Mouse (Mus musculus) forebrain, embryonic 10.5 days (tissue): ENCODE measurements at regions not wholly inside any gene's neighbourhood (a gene's known extent, or its start where the extent isn't known, plus 50 kb on each side); places are given as distances from the start of the nearest gene placed in this dataset.
A peak's percentile ranks its signal among the peaks of the same experiment; 100 is the strongest.

Source experiments
- DNase-seq: peaks from one replicate; pipeline ENCODE4 v3.0.0-alpha.2; 2017; ENCODE audit warnings: low spot score; ENCODE audit errors: extremely low spot score
- H3K27ac ChIP-seq: fragments of 300-500 bp; sonication (generic); 2 replicates; pipeline ENCODE4 v1.5.1; 2016; ENCODE audit warnings: mild to moderate bottlenecking
- H3K27me3 ChIP-seq: fragments of 300-500 bp; sonication (generic); 2 replicates; pipeline ENCODE4 v1.6.1; 2016; ENCODE audit warnings: mild to moderate bottlenecking; ENCODE audit not compliant: poor library complexity, severe bottlenecking
- H3K36me3 ChIP-seq: fragments of 300-500 bp; sonication (generic); replicated peaks from 2 replicates; pipeline ENCODE4 v1.6.1; 2016; ENCODE audit warnings: mild to moderate bottlenecking, moderate library complexity
- H3K4me1 ChIP-seq: fragments of 300-500 bp; sonication (generic); 2 replicates; pipeline ENCODE4 v1.6.1; 2016
- H3K4me3 ChIP-seq: fragments of 300-500 bp; sonication (generic); 2 replicates; pipeline ENCODE4 v1.5.1; 2016; ENCODE audit warnings: mild to moderate bottlenecking, moderate library complexity
- H3K9me3 ChIP-seq: fragments of 300-500 bp; sonication (generic); 2 replicates; pipeline ENCODE4 v1.6.1; 2016; ENCODE audit warnings: mild to moderate bottlenecking, moderate library complexity
- WGBS: fragments of 180-500 bp; shearing (Covaris S2); methylation state at CpG from one replicate; pipeline ENCODE4 v1.1.7; 2016; 5-methylcytosine and 5-hydroxymethylcytosine counted together

GRCm38 (mm10) chr1:73748702-73749101 lies 375.5 kb downstream of the Tns1 start:
- H3K36me3 ChIP-seq, result no peaks in the 10 kb centered on the region
- H3K9me3 ChIP-seq, result no peaks in the 10 kb centered on the region
- H3K4me1 ChIP-seq, result peaks cover 17% of the 10 kb centered on the region
- no peak overlapping the region for H3K27ac ChIP-seq
- no peak for DNase-seq
- no peak overlapping the region for H3K4me3 ChIP-seq
- H3K27me3 ChIP-seq, result no peaks in the 10 kb centered on the region

GRCm38 (mm10) chr1:73744555-73745234 lies 379.6 kb downstream of the Tns1 start:
- Histone ChIP-seq H3K4me1 (peaks cover 27% of the 10 kb centered on the region), H3K27ac (peak overlapping the region; percentile 89), H3K36me3 (no peaks in the 10 kb centered on the region), H3K4me3 (no peak overlapping the region), H3K9me3 (no peaks in the 10 kb centered on the region), H3K27me3 (no peaks in the 10 kb centered on the region)
- peak; percentile 39 for DNase-seq
- WGBS, result 28% methylated on average over 4 of the region's 4 CpGs

GRCm38 (mm10) chr1:73743737-73744554 lies 380.3 kb downstream of the Tns1 start:
- Histone ChIP-seq H3K4me3 (peak overlapping the region; percentile 9; the same call in 1 of the 2 replicates), H3K4me1 (peaks cover 27% of the 10 kb centered on the region), H3K36me3 (no peaks in the 10 kb centered on the region), H3K9me3 (no peaks in the 10 kb centered on the region), H3K27ac (peak overlapping the region; percentile 89), H3K27me3 (no peaks in the 10 kb centered on the region)
- peak; percentile 49 for DNase-seq
- WGBS, result 15% methylated on average over 6 of the region's 6 CpGs

GRCm38 (mm10) chr1:73737083-73737482 lies 387.2 kb downstream of the Tns1 start:
- no peak overlapping the region for H3K4me3 ChIP-seq
- no peaks in the 10 kb centered on the region for H3K27me3 ChIP-seq
- no peaks in the 10 kb centered on the region for H3K4me1 ChIP-seq
- no peaks in the 10 kb centered on the region for H3K36me3 ChIP-seq
- no peak for DNase-seq
- peak overlapping the region; percentile 40; the same call in 1 of the 2 replicates for H3K27ac ChIP-seq
- no peaks in the 10 kb centered on the region for H3K9me3 ChIP-seq

GRCm38 (mm10) chr1:73728377-73728776 lies 395.9 kb downstream of the Tns1 start:
- 85% methylated on average over 1 of the region's 1 CpGs for WGBS
- Histone ChIP-seq H3K4me1 (no peaks in the 10 kb centered on the region), H3K4me3 (no peak overlapping the region), H3K36me3 (no peaks in the 10 kb centered on the region), H3K27me3 (no peaks in the 10 kb centered on the region), H3K27ac (no peak overlapping the region), H3K9me3 (no peaks in the 10 kb centered on the region)
- no peak for DNase-seq

GRCm38 (mm10) chr1:73727781-73728180 lies 396.5 kb downstream of the Tns1 start:
- Histone ChIP-seq H3K4me3 (no peak overlapping the region), H3K27ac (no peak overlapping the region), H3K4me1 (no peaks in the 10 kb centered on the region), H3K27me3 (no peaks in the 10 kb centered on the region), H3K36me3 (no peaks in the 10 kb centered on the region), H3K9me3 (no peaks in the 10 kb centered on the region)
- no peak for DNase-seq

- H3K9me3 ChIP-seq, result no peaks in the 10 kb centered on the region
- no peak overlapping the region for H3K4me3 ChIP-seq
- WGBS, result 90% methylated on average over 2 of the region's 2 CpGs
- no peaks in the 10 kb centered on the region for H3K4me1 ChIP-seq
- H3K36me3 ChIP-seq, result no peaks in the 10 kb centered on the region
- DNase-seq, result no peak
- no peaks in the 10 kb centered on the region for H3K27me3 ChIP-seq
- H3K27ac ChIP-seq, result no peak overlapping the region
Observed at GRCm38 (mm10) chr1:73726658-73727057, 397.6 kb downstream of the Tns1 start.

GRCm38 (mm10) chr1:73725486-73725885 lies 398.8 kb downstream of the Tns1 start:
- no peak overlapping the region for H3K27ac ChIP-seq
- H3K9me3 ChIP-seq, result no peaks in the 10 kb centered on the region
- DNase-seq, result no peak
- 93% methylated on average over 1 of the region's 1 CpGs for WGBS
- no peaks in the 10 kb centered on the region for H3K36me3 ChIP-seq
- H3K4me1 ChIP-seq, result no peaks in the 10 kb centered on the region
- no peaks in the 10 kb centered on the region for H3K27me3 ChIP-seq
- H3K4me3 ChIP-seq, result no peak overlapping the region

- H3K27ac ChIP-seq, result no peak overlapping the region
- no peak overlapping the region for H3K4me3 ChIP-seq
- 87% methylated on average over 2 of the region's 2 CpGs for WGBS
- H3K9me3 ChIP-seq, result no peaks in the 10 kb centered on the region
- no peaks in the 10 kb centered on the region for H3K36me3 ChIP-seq
- no peaks in the 10 kb centered on the region for H3K27me3 ChIP-seq
- no peak for DNase-seq
- no peaks in the 10 kb centered on the region for H3K4me1 ChIP-seq
Observed at GRCm38 (mm10) chr1:73724551-73724950, 399.7 kb downstream of the Tns1 start.

- WGBS, result 88% methylated on average over 6 of the region's 6 CpGs
Observed at GRCm38 (mm10) chr1:73721486-73722225, 402.6 kb downstream of the Tns1 start.

GRCm38 (mm10) chr1:73718421-73718820 lies 405.8 kb downstream of the Tns1 start:
- H3K27me3 ChIP-seq, result no peaks in the 10 kb centered on the region
- H3K4me3 ChIP-seq, result no peak overlapping the region
- no peak for DNase-seq
- H3K27ac ChIP-seq, result no peak overlapping the region
- no peaks in the 10 kb centered on the region for H3K36me3 ChIP-seq
- 85% methylated on average over 5 of the region's 5 CpGs for WGBS
- no peaks in the 10 kb centered on the region for H3K9me3 ChIP-seq
- no peaks in the 10 kb centered on the region for H3K4me1 ChIP-seq

More at GRCm38 (mm10) chr1:73721486-73722225, 402.6 kb downstream of the Tns1 start:
- DNase-seq, result no peak
- Histone ChIP-seq H3K4me1 (no peaks in the 10 kb centered on the region), H3K36me3 (no peaks in the 10 kb centered on the region), H3K4me3 (no peak overlapping the region), H3K27ac (no peak overlapping the region), H3K27me3 (no peaks in the 10 kb centered on the region), H3K9me3 (no peaks in the 10 kb centered on the region)

GRCm38 (mm10) chr1:73717401-73717800 lies 406.8 kb downstream of the Tns1 start:
- H3K36me3 ChIP-seq, result no peaks in the 10 kb centered on the region
- H3K9me3 ChIP-seq, result no peaks in the 10 kb centered on the region
- H3K4me1 ChIP-seq, result no peaks in the 10 kb centered on the region
- WGBS, result 84% methylated on average over 7 of the region's 7 CpGs
- H3K27me3 ChIP-seq, result no peaks in the 10 kb centered on the region
- no peak overlapping the region for H3K4me3 ChIP-seq
- no peak for DNase-seq
- H3K27ac ChIP-seq, result no peak overlapping the region

- H3K9me3 ChIP-seq, result no peaks in the 10 kb centered on the region
- H3K4me3 ChIP-seq, result no peak overlapping the region
- H3K27ac ChIP-seq, result no peak overlapping the region
- no peak for DNase-seq
- no peaks in the 10 kb centered on the region for H3K4me1 ChIP-seq
- H3K36me3 ChIP-seq, result no peaks in the 10 kb centered on the region
- no peaks in the 10 kb centered on the region for H3K27me3 ChIP-seq
Observed at GRCm38 (mm10) chr1:73716901-73717300, 407.3 kb downstream of the Tns1 start.
